Mouse (Mus musculus): ENCODE measurements around the gene Stoml1.
"Not testable (repeated sequence)": the region's sequence is repeated elsewhere in the genome, so short reads cannot be mapped to it uniquely, and the experiment has no call there.

The Stoml1 gene

DNA sequence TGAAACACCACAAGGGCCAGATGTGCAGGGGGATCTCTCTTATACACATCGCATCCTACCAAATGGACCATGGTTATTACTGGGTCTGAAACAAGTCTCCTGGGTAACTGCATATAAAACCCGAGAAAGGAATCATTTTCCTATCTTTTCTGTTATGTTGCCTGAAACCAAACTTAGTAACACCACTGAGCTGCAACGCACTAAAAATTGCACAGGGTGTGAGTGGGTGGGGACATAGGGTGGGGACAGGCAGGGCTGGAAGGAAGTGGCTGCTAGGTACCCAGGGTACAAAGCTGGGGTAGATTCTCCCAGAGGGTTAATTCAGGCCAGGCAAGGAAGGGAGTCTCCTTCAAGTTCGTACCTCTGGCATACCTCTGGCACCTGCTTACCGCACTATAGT lies 10.3 kb upstream of the Stoml1 start:
- DNase-seq = no peak

DNA sequence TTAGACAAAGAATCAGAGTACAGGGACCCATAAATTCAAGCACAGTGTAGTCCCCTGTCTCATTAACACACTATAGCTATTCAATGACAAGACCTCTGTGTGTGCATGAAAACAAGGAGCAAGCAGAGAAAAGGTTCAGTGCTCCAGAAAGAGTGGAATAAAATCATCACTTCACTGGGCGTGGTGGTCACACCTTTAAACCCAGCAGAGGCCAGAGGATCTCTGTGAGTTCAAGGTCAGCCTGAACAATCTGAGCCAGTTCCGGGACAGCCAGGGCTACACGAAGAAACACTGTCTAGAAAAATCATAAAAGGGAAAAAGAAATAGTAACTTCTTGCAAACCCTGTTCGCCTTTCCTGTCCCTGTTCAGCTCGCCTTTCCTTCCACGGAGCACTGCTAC lies 9.3 kb upstream of the Stoml1 start:
- no peak for DNase-seq

DNA sequence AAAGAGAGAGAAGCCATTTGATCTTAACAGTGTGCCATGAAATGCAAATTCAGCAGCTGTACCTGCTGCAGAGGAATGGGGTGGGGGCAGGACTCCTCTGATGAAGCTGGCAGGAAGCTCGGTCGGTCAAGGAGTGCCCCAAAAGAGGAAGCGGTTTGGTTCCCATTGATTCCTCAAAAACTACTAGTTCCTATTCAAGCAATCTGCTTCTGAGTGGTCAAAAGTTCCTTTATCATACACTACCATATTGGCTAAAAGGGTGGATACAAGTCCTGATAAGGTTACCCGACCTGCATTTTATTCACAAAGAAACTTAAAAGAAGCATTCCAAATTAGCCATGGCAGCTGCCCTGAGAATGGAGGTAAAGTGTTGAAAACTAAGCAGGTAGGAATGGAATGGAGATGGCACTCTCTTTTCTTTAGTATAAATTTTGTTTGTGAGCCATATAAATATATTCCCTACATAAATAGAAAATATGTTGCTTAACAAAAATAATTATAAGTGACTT lies 6.8 kb upstream of the Stoml1 start:
- DNase-seq = no peak

DNA sequence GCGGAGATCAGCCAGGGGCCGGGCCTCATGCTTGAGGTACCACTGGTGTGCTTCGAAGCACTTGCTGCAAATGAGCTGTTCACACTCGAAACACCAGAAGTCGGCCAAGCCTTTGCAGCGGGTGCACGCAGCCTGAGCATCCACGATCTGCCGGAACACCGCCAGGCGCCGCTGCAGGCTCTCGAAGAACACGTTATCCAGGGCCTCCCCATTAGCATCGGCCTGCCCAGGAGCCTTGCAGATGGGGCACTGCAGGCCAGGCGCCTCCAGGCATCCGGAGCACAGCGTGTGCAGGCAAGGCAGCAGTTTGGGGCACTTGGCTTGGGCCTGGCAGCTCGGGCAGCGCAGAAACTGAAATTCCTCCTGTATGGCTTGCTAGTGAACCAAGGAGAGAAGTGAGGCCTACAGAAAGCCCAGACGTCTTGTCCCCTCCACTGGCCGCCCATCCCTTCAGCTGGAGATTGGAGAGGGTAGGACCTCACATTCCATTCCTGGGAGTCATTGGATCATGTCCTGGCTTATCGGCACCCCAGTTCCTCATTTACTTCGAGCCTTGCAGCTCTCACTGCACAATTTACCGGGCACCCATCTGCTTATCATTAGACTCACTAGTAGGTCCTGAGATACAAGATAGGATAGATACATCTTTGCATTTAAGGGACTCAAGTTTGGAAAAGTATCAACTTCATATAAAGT lies 5.8 kb upstream of the Stoml1 start:
- peak; percentile 85 to 86 for DNase-seq

DNA sequence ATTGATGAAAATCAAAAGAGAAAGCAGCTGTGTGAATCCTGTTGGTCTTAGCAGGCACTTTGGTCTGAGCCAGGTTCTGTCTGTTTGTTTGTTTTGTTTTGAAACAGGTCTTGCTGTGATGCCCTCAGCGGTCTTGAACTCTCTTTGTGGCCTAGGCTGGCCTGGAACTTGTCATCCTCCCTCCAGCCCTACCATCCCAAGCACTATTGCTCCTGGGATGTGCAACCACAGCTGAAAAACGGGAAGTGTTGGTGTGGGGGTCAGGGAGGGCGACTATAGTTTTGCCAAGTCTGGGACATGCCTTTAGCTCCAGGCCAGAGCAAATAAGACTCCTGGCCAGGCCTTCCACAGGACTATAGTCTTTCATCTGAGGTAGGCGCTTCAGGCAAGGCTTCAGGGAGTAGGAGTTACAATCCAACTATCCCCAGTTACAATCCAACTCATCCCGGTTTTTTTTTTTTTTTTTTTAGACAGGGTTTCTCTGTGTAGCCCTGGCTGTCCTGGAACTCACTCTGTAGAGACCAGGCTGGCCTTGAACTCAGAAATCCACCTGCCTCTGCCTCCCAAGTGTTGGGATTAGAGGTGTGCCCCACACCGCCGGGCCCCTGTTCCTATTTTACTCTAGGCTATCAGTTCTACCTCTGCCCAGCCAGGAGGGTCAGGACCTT lies 4.1 kb upstream of the Stoml1 start:
- no peak for DNase-seq

DNA sequence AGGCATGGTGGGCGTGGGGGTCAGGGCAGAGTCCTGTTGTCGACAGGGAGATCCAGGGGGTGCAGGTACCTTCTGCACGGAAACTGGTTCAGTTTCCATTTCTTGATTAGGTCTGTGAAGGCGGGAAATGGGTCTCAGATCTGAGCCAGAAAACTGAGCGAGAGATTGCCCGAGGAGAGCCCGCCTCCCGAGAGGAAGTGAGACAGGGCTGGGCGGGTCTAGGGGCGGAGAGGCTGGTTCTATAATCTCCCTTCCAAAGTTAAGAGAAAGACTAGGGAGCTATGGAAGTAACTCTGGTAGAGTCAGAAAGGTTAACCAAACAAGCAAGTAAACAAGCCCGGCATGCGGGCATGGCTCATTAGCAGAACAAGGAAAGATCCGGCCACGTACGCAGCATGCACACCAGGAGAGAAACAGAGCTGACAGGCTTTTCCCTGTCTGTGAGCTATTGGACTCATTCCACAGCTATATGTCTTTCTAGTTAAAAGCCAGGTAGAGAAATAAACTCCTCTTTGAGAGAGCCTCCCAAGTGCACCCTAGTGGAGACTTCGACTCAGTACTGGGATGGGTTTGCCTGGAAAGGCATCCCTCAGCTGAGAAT lies 3.3 kb upstream of the Stoml1 start, which contains the start of gene Pml:
Pml (minus strand) TSS at position 195 of the 601 bp plus-strand sequence.
- peak; percentile 72 to 79 for DNase-seq

DNA sequence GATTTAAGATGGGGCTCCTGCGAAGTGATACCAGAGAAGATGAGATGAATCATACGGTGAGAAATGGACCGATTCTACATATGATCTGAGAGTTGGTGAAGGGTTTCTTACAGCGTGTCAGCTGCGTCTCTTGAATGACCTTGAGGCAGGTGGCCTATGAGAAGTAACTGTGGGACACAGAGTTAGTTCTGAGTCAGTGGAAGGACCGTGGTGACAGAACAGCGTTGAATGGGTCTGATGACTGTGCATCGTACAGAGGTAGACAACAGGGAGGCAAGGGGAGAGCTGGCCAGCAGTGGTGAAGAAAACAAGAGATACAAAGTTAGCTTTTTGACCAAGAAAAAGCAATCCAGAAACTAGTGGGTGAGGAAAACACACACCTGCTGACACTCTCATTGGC lies 2.6 kb upstream of the Stoml1 start:
- DNase-seq = no peak

DNA sequence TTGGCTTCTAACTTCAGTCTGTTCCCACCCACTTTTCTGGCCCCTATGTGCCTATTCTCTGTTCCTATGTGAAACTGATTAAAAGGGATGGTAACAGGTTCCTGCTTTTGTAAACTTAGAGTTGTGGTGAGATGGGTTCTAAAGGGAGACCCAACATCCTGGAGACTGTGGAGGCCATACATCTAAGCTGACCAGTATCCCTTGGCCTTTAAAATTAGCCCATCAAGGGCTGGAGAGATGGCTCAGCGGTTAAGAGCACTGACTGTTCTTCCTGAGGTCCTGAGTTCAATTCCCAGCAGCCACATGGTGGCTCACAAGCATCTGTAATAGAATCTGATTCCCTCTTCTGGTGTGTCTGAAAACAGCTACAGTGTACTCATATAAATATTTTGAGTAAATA lies 2.2 kb upstream of the Stoml1 start:
- DNase-seq = not testable (repeated sequence)

DNA sequence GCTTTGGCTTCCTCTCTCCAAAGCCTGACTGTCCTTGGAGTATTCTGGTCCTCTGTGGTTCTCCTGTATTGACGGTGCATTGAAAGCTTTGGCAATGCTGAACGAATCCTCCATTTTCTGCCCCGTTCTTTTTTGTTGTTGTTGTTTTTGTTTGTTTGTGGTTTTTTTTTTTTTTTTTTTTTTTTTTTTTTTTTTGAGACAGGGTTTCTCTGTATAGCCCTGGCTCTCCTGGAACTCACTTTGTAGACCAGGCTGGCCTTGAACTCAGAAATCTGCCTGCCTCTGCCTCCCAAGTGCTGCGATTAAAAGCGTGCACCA lies 800 bp downstream of the Stoml1 start:
- not testable (repeated sequence) for DNase-seq

DNA sequence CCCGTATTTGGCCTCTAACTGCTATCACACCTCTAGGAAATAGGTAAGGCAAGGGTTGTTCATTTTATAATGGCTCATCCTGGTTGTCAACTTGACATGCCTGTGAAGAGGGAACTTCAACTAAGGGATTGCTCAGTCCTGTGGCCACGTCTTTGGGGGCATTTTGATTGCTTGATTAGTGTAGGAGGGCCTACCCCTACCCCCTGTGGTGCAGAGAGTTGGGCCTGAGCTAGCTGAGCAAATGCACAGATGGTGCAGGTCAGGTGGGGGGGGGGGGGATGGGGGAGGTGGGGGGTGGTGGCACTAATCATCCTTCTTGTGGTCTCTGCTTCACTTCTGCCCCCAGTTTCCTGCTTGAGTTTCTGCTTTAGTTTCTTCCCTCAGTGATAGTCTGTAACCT lies 2.1 kb downstream of the Stoml1 start:
- no peak for DNase-seq

DNA sequence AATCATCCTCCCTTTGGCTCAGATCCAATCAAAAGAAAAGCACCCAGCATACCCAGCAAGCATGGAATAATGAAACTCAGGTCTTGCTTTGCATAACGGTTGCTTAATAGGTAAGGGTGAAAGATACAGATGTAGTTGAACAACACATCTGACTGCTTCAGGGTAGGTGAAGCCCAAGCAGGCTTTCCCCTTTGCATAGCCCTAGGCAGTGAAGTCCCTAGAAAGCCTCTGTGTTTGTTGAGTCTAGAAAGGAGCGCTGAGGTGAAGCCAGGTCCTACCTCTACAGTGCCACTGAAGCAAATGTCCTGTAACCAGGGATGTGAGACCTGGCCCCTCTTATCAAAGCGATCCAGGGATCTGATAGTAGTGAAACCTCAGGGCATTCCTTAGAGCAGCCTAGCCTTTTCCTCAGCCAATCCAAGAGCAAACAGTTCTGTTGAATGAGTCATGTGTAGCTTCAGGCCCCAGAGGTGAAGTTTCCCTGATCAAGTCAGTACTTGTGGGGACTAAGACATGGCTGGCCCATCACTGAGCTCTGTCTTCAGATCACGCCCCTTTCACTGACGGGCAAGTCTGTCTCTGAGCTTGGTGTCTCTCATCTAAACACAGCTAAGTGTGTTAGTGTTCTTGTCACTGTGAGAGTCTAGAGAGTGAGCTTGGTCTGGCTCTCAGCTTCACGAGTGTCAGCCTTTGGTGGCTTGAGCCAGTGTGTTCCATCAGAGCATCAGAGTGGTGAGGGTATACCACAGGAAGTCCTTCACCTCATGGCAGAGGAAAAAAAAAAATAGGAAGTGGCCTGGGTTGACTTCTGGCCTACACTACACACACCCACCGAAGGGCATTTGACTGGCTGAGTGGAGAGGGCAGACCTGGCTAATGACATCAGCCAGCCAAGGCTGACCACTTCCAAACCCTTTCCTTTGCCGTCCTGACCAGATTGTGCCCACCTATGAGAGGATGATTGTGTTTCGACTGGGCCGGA lies 3.0 kb downstream of the Stoml1 start:
- no peak for DNase-seq

DNA sequence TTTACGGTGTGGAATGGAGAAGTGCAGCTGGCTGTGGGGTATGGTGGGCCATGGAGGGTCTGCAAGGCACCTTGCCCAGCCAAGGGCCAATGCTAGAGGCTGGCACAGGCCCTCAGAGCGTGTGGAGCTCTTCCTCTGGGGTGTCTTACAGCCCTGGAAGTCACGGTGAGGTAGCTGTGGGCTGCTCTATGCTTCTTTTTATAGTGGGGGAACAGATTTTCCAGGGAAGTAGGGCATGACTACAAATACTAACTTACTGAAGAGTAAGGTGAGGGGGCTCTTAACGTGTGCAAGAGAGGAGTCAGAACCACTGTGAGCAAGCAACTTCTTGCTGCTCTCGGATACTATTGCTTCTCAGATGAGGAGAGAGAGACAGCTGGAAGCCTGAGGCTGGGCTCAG lies 9.5 kb downstream of the Stoml1 start:
- no peak for DNase-seq

DNA sequence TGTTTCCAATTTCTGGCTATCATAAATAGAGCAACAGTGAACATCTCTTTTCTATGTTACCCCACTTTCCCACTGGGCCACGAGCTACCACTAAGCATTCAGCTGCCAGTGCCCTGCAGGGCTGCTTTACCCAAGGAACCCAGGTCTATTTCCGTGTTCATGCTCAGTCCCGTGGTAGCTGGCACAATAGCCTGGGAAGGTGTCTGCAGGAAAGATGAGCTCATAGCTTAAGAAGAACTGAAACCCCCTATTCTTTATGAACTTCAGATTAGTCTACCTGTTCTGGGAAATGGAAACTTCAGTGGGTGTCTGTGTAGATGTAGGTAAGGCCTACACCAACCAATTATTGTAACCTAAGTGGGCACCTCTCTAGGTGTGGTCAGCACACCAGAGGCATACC lies 12.4 kb downstream of the Stoml1 start:
- no peak for DNase-seq

DNA sequence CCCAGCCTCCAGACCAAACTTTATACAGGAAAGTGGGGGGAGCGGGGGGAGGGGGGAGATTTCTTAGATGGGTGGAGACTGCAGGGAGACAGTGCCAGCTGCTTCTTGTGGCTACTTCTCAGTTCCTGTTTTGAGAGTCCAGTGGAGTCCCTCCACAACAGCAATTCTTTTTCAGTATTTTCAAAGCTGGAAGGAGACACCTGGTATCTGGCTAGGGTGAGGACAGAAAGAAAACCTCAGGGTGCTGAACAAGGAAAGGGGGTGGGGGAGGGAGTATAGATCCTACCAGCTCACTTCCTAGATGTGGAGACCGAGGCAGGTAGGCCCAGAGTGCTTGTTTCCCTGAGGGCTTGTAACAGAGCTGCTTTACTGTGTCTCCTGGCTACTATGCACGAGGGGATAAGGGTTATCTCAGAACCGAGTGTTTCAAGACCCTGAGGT lies 13.6 kb downstream of the Stoml1 start:
- DNase-seq = no peak

DNA sequence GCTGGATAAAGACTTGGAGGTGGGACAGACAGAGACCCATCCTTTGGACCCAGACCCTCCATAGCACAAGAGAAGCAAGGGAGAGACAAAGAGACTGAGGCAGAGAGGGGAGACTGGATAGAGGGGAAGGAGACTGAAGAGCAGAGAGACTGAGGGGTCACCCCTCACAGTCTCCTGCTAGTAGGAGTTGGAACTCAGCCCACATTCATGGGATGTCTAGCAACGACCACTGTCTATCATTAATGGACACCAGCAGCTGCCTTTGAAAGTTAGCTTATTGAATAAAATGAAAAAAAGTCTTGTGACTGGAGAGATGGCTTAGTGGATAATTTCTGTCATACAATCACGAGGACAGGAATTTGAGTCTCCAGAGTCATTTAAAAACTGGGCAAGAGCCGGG lies 14.1 kb downstream of the Stoml1 start:
- no peak for DNase-seq

DNA sequence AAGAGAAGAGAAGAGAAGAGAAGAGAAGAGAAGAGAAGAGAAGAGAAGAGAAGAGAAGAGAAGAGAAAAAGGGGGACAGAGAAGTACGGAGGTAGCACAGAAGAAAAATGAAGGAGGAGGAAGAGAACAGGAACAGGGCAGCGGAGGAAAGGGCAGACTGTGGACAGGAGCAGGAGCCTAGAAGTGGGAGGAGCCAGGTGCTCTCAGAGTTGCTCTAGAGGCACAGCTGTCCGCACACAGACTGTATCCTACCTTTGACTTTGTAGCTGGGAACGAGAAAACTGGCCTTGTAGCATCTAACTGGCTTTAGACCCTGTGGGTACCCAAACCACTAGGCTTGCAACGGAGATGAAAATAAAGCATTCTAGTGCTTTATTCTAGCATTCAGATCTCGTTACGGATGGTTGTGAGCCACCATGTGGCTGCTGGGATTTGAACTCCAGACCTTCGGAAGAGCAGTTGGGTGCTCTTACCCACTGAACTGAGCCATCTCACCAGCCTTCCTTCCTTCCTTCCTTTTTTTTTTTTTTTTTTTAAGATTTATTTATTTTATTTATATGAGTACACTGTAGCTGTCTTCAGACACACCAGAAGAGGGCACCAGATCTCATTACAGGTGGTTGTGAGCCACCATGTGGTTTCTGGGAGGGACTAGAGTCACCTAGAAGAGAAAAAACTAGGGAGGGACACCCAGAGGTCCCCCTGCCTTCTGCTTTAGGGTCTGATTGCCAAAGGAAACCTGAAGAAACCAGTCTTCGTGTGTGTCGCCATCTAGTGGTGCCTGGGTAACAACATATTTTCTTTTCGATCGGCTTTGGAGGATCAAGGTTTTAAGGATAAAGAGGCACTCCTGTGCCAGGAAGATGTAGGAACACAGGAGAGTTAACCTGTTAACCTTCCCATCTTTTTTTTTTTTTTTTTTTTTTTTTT lies 15.7 kb downstream of the Stoml1 start:
- DNase-seq = peak; percentile 61 to 67

DNA sequence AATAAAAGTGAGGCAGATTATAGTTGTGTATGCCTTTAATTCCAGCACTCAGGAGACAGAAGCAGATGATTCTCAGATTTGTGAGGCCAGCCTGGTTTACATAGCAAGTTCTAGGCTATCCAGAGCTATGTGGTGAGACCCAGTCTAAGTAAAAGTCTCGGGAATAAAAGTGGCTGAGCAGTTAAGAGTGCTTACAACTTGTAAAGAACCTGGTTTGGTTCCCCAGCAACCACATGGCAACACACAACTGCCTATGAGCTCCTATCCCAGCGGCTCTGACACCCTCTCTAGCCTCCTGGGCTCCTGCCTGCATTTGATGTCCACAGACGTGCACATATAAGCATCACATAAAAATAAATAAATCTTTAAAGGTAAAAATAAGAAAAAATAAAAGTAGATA lies 17.1 kb downstream of the Stoml1 start:
- no peak for DNase-seq

DNA sequence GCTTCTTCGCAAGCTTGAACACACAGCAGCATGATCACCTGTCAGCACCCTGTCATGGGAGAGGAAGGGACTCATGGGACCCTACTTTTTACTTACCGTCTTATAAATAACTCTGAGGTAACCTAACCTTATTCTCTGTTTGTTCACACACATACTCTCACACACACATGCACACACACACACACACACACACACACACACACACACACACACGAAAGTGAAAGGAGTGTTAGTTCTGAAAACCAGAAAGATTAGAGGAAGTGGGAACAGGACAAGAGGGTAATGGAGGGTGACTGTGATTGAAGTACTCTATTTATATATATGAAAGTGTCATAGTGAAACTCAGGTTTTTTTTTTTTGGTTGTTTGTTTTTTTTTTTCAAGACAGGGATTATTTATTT lies 18.1 kb downstream of the Stoml1 start:
- DNase-seq = no peak

DNA sequence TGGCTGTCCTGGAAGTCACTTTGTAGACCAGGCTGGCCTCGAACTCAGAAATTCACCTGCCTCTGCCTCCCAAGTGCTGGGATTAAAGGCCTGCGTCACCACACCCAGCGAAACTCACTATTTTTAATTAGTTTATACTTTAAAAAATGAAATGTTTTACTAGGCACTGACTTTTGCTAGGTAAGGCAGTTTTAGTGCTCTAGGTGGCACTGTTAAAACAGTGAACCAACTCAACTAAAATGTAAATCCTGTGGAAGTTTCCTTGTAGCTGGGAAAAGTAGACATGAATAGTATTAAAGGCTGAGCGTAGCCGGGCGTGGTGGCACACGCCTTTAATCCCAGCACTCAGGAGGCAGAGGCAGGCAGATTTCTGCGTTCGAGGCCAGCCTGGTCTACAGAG lies 18.6 kb downstream of the Stoml1 start:
- DNase-seq = not testable (repeated sequence)

DNA sequence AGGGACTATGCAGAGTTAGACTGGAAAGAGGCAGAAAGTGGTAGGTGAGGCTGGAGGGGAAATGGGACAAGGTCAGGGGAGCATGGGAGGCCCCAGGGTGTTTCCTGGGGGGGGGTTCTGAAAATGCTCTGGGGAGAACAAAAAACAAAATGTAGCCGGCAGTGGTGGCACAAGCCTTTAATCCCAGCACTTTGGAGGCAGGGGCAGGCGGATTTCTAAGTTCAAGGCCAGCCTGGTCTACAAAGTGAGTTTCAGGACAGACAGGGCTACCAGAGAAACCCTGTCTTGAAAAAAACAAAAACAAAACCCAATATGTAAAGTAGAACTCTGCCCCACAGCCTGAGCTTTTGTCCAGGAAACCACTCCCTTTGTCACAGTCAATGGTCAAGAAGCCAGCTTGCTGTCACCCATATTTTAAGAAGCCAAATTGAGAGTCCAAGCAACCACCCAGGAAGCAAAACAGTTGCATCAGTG lies 19.1 kb downstream of the Stoml1 start:
- no peak for DNase-seq

DNA sequence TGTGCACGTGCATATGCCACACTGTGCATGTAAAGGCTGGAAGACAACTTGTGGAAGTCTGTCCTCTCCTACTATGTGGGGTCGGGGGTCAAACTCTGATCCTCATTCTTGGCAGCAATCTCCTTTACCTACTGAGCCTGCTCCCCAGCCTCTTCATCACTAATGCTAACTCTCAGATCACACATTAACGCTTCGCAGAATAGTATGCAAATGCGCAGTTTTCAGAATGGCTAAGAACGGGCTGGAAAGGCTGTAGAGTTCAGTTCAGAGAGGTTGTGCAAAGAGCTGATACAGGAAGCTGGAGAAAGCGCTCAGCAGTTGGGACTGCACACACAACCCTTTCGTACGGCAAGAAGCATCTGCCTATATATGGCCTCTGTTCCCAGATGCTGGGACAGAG lies 19.9 kb downstream of the Stoml1 start:
- no peak for DNase-seq

Measured in thymus, postnatal 36 days (tissue).